Mouse (Mus musculus): ENCODE data around the gene Pitpnm3.

- TF ChIP-seq CTCF (IDR thresholded peaks at IDR 0.05; ENCODE audit: borderline replicate concordance, insufficient read depth, low read length) (no peak), POLR2A (IDR thresholded peaks at IDR 0.05; ENCODE audit: low read depth, low read length) (no peak)
Measured at GRCm38 (mm10) chr11:72055176-72055575, 80.4 kb downstream of the Pitpnm3 start.
